Mouse (Mus musculus) heart, postnatal 0 days (tissue): Measurements from ENCODE around the gene Camkmt. TPM values are rescaled to one million over a fixed set of nuclear protein-coding genes. Genes with fewer than 3 reads are reported as not detected.
A peak's percentile ranks its signal among the peaks of the same experiment; 100 is the strongest.

ENCODE experiments used
- ATAC-seq: fragments of 200-750 bp; cut with Nextera tagmentation; 2 replicates; pipeline ENCODE4 v1.8.0; 2017; ENCODE audit warnings: low read depth, moderate number of reproducible peaks, moderate library complexity; ENCODE audit not compliant: insufficient read depth
- DNase-seq: peaks from one replicate; pipeline ENCODE4 v3.0.0-alpha.2; 2016; ENCODE audit warnings: low spot score
- H3K27ac ChIP-seq: fragments of 300-500 bp; sonication (generic); 2 replicates; pipeline ENCODE4 v1.5.1; 2014; ENCODE audit warnings: low read depth, mild to moderate bottlenecking
- H3K27me3 ChIP-seq: fragments of 300-500 bp; sonication (generic); 2 replicates; pipeline ENCODE4 v1.6.1; 2014; ENCODE audit warnings: low read length, mixed read lengths; ENCODE audit not compliant: control insufficient read depth, insufficient read depth
- H3K36me3 ChIP-seq: fragments of 300-500 bp; sonication (generic); replicated peaks from 2 replicates; pipeline ENCODE4 v1.6.1; 2014; ENCODE audit warnings: low read length, mixed read lengths; ENCODE audit not compliant: control insufficient read depth, insufficient read depth
- H3K4me1 ChIP-seq: fragments of 300-500 bp; sonication (generic); 2 replicates; pipeline ENCODE4 v1.6.1; 2014; ENCODE audit warnings: antibody characterized with exemption; ENCODE audit not compliant: control insufficient read depth, insufficient read depth
- H3K4me2 ChIP-seq: fragments of 300-500 bp; sonication (generic); 2 replicates; pipeline ENCODE4 v1.6.1; 2014; ENCODE audit warnings: low read depth, mild to moderate bottlenecking, low read length, moderate library complexity
- H3K4me3 ChIP-seq: fragments of 300-500 bp; sonication (generic); 2 replicates; pipeline ENCODE4 v1.5.1; 2014; ENCODE audit warnings: low read depth, low read length
- H3K9ac ChIP-seq: fragments of 300-500 bp; sonication (generic); replicated peaks from 2 replicates; pipeline ENCODE4 v1.6.1; 2014; ENCODE audit warnings: low read depth, low read length, mixed read lengths
- H3K9me3 ChIP-seq: fragments of 300-500 bp; sonication (generic); replicated peaks from 2 replicates; pipeline ENCODE4 v1.6.1; 2016; ENCODE audit warnings: low read length; ENCODE audit not compliant: control insufficient read depth
- CTCF ChIP-seq: IDR thresholded peaks from 2 replicates; pipeline ENCODE4 v1.5.1; 2016; ENCODE audit warnings: antibody characterized with exemption, control low read depth, low read depth
- EP300 ChIP-seq: IDR thresholded peaks from 2 replicates; pipeline ENCODE4 v1.6.1; 2016; ENCODE audit warnings: antibody characterized with exemption, low read depth
- WGBS: fragments of 180-500 bp; shearing (Covaris S2); extraction: QIAGEN DNeasy Blood & Tissue Kit; methylation state at CpG from one replicate; pipeline ENCODE4 v1.1.7; 2014; 5-methylcytosine and 5-hydroxymethylcytosine counted together
- polyA plus RNA-seq: library from polyadenylated mRNA; unstranded; fragments of >200 nt; fragmentation: Nextera tagmentation; extraction: Ambion mirVana; gene quantifications from 2 replicates; pipeline ENCODE4 v1.2.1, GENCODE M21; 2015
- total RNA-seq: library from RNA; depleted of rRNA; stranded (reverse); fragments of >200 nt; gene quantifications from 2 replicates; pipeline ENCODE4 v1.2.3, GENCODE M21; 2014; ENCODE audit warnings: low replicate concordance

Gene Camkmt
- total and polyA plus RNA-seq, 2 experiments from 2014 or later = 1.7 to 3.4 TPM

DNA sequence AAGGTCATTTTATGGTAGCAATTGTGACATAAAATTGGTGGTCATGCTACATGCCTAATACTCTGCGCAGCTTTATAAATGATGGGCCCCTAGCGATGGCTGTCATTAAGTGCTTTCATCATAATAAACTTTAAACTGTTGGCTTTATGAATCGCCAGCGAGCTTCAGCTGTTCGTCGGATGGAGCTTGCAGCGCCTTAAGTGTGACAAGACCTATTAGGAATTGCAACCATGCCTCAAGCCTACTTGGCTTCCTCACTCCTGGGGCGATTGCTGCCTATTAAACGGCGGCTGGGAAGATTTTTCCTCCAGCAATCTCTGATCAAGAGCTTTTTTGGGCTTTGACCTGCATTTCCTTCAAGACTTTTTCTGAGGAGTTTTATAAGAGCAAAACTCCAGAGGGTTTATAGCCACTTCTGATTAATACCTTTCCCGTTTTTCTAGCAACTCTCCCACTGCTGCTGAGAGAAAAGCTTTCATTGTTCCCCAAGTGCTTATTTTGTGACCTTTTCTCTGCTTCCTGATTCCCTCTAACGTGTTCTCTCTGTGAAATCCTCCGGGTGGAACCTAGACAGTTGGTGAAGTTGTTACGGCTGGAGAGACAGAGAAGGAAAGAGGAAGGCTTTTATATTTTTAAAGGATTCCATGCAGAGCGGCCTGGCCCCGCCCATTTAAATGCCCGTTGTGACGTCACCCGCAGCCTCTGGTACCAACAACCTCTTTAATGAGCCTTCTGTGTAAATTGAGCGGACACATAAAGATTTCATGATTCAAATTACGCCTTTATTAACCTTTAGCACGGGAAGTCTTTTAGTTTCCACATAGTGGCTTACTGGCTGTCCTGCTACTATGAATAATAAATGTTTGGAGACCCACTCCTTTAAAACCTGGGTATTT is 373.4 kb downstream of the Camkmt start:
- TF ChIP-seq CTCF (no peak), EP300 (no peak)
- H3K4me1 ChIP-seq = no peaks in the 10 kb centered on the region
- no peak overlapping the region for H3K9ac ChIP-seq
- no peaks in the 10 kb centered on the region for H3K9me3 ChIP-seq
- WGBS = 18% methylated on average over 22 of the region's 22 CpGs
- H3K4me2 ChIP-seq = peak overlapping the region; percentile 24; the same call in 1 of the 2 replicates
- H3K27me3 ChIP-seq = peaks cover 97% of the 10 kb centered on the region
- no peak overlapping the region for H3K27ac ChIP-seq
- H3K36me3 ChIP-seq = no peaks in the 10 kb centered on the region
- ATAC-seq (no peak), DNase-seq (no peak)
- H3K4me3 ChIP-seq = peak overlapping the region; percentile 6; the same call in 1 of the 2 replicates

DNA sequence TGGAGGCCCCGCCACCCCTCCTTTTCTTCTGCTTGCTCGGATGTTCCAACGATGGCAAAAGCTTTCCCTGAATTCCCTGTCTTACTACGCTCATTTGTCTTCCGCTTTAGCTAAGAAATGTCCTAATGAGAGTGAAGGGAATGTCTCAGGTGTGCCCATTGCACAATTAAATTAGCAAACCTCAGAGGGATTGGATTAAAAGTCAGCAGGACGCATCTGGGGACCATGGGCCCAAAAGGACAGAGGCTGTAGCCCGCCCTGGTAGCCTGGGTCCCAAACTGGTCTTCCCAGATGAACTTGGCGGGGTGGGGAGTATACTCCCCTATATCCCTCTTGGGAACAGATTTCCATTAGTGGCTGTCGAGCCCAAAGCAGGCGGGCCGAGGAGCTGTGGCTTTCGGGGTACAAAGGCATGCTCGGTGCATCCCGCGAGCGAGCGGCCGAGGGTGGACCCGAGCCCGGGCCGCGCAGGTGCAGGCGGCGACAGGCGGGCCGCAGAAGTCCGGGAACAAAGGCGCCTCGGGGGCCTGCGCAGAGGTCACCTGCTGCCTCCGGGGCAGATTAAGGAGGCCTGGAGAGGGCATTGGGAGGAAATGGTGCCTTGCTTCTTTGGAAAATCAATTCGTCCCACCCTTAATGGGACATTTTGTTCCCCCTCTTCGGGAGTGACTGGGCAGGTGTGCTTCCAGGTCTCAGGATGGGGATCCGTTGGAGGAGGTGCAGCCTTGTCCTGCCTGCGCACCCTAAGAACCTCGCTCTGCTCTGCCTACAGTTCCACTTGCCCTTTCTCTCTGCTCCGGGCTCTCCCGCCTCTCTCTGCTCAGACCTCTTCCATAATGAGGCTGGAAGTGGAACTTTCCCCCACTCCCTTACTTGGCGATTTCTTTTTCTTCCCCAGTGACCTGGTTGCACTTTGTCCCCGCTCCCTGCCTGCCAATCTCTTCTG is 374.4 kb downstream of the Camkmt start:
- no peak for ATAC-seq
- peaks cover 96% of the 10 kb centered on the region for H3K27me3 ChIP-seq
- WGBS = 4% methylated on average over 40 of the region's 40 CpGs
- no peaks in the 10 kb centered on the region for H3K9me3 ChIP-seq
- no peaks in the 10 kb centered on the region for H3K36me3 ChIP-seq
- peak overlapping the region; percentile 6; the same call in 1 of the 2 replicates for H3K4me3 ChIP-seq
- no peaks in the 10 kb centered on the region for H3K4me1 ChIP-seq
- peak overlapping the region; percentile 6; the same call in 1 of the 2 replicates for H3K4me2 ChIP-seq
- DNase-seq = no peak
- no peak overlapping the region for H3K27ac ChIP-seq
- TF ChIP-seq EP300 (no peak), CTCF (no peak)
- H3K9ac ChIP-seq = no peak overlapping the region

DNA sequence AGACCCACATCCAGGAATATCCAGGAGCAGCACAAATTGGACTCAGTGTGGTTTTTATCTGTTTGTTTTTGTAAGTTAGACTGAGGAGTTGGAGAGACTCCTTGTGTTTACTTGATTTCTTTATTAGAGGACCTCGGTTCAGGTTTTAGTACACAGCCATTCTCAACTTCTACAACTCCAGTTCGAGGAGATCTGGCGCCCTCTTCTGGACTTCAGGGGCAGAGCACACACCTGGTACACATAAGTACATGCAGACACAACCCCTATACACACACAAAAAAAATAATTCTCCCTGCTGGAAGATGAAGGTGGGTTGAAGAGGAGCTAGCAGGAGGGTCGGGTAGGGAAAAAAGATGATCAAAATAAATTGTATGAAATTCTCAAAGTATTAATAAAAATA is 379.4 kb downstream of the Camkmt start:
- no peak overlapping the region for H3K27ac ChIP-seq
- H3K9me3 ChIP-seq = no peaks in the 10 kb centered on the region
- H3K4me2 ChIP-seq = no peak overlapping the region
- peaks cover 88% of the 10 kb centered on the region for H3K27me3 ChIP-seq
- TF ChIP-seq EP300 = no peak
- TF ChIP-seq CTCF = no peak
- no peak for ATAC-seq
- no peak overlapping the region for H3K4me3 ChIP-seq
- WGBS = 62% methylated on average over 4 of the region's 4 CpGs
- H3K9ac ChIP-seq = no peak overlapping the region
- no peak for DNase-seq
- H3K4me1 ChIP-seq = no peaks in the 10 kb centered on the region
- H3K36me3 ChIP-seq = no peaks in the 10 kb centered on the region

DNA sequence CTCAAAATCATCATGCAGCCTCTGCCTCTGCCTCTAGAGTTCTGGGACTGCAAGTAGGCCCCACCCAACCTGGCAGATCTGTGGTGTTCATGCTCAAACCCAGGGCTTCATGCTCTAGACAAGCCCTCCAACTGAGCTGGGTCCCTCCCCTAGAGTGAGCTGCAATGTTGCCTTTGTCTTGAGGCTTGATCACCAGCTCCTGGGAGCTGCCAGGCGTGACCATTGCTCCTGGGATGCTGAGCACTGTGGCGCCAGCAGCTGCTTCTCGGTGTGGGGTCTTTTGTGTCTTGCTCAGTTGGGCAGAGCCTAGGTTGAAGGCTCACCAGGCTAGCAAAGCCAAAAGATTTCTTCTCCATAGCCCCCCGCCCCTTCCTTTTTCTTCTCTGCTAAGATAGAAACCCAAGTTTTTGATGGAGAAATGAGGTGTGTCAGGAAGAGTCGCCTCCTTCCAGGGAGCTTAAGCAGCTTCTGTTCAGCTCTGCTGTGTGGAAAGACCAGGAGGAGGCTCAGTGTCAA is 382.4 kb downstream of the Camkmt start:
- H3K4me3 ChIP-seq = no peak overlapping the region
- ATAC-seq (no peak), DNase-seq (no peak)
- H3K36me3 ChIP-seq = no peaks in the 10 kb centered on the region
- no peak overlapping the region for H3K4me2 ChIP-seq
- TF ChIP-seq CTCF (no peak), EP300 (no peak)
- H3K9me3 ChIP-seq = no peaks in the 10 kb centered on the region
- H3K27me3 ChIP-seq = peaks cover 83% of the 10 kb centered on the region
- no peak overlapping the region for H3K27ac ChIP-seq
- H3K9ac ChIP-seq = no peak overlapping the region
- H3K4me1 ChIP-seq = no peaks in the 10 kb centered on the region
- 10% methylated on average over 5 of the region's 5 CpGs for WGBS

DNA sequence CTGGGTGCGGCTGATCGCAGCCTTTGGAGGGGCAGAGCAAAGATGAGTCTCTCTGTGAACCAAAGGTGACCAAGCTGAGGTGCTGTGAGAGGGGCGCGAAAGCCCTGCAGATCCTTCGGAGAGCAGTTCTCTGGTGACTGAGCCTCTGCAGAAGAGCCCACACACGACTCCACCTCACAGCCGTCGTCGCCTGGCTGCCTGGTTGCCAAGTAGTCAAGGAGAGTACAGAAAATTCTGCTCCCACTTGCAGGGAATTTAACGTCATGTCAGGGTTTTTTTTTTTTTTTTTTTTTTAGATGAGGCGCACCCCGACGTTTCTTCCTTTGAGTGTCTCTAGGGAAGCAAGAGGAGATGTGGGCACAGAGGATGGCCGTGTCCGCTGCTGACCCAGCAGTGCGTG is 382.9 kb downstream of the Camkmt start:
- Histone ChIP-seq H3K4me3 (no peak overlapping the region), H3K36me3 (no peaks in the 10 kb centered on the region), H3K4me1 (no peaks in the 10 kb centered on the region), H3K9me3 (no peaks in the 10 kb centered on the region), H3K27me3 (peaks cover 82% of the 10 kb centered on the region), H3K27ac (no peak overlapping the region), H3K4me2 (no peak overlapping the region), H3K9ac (no peak overlapping the region)
- no peak for ATAC-seq
- DNase-seq = no peak
- WGBS = 6% methylated on average over 16 of the region's 16 CpGs
- no peak for TF ChIP-seq CTCF
